Mouse (Mus musculus) thymus, adult 2 months (tissue): ENCODE measurements around the gene Gm8994.

Experiments used
- CTCF ChIP-seq: fragments of 200-500 bp; IDR thresholded peaks from 2 replicates; pipeline ENCODE4 v1.5.1; 2012; ENCODE audit warnings: mild to moderate bottlenecking, control low read depth, low read length, moderate library complexity, borderline replicate concordance; ENCODE audit not compliant: control insufficient read depth, poor library complexity, insufficient read depth; ENCODE audit errors: extremely low read depth
- POLR2A ChIP-seq: fragments of 200-500 bp; IDR thresholded peaks from 2 replicates; pipeline ENCODE4 v1.6.1; 2012; ENCODE audit warnings: mild to moderate bottlenecking, low read length, control low read depth, moderate library complexity; ENCODE audit not compliant: control insufficient read depth, poor library complexity, insufficient read depth; ENCODE audit errors: extremely low read depth

GRCm38 (mm10) chr6:136291424-136291823 lies 35.9 kb upstream of the Gm8994 start:
- no peak for TF ChIP-seq CTCF
- no peak for TF ChIP-seq POLR2A
